Mouse (Mus musculus) neutrophil, adult 59 days (primary cell): Measurements from ENCODE around the gene 4933428M09Rik. TPM values are rescaled to one million over a fixed set of nuclear protein-coding genes. Genes with fewer than 3 reads are reported as not detected.

Experiments
- total RNA-seq, 2 experiments: library from RNA; stranded (reverse); gene quantifications; 1 replicate in 1 of 2; 2 replicates in 1 of 2; pipeline ENCODE4 v1.2.4; 2023

The 4933428M09Rik gene
- total RNA-seq = not detected

GRCm38 (mm10) chrX:139178928-139179327 lies at the start of gene 4933428M09Rik:
4933428M09Rik (plus strand) TSS chrX:139179228.

GRCm38 (mm10) chrX:139209829-139210225 lies 30.8 kb downstream of the 4933428M09Rik start, which contains the start of gene Mum1l1:
Mum1l1 (plus strand) TSS chrX:139210042.

Other genes with a start within 250 kb of the 4933428M09Rik start
- not detected for gene Serpina7, start 94.0 kb upstream of the 4933428M09Rik start, total RNA-seq
- not detected for gene 4930513O06Rik, start 93.0 kb upstream of the 4933428M09Rik start, total RNA-seq
- gene Mum1l1, start 30.8 kb downstream of the 4933428M09Rik start, total RNA-seq = not detected
- gene Trap1a, start 154.5 kb downstream of the 4933428M09Rik start, total RNA-seq = under 1 TPM in 1 of 2 experiments, not detected in 1; 0.33 TPM